Mouse (Mus musculus) urinary bladder, postnatal 4 days (tissue): ENCODE measurements at regions not wholly inside any gene's neighbourhood (a gene's known extent, or its start where the extent isn't known, plus 50 kb on each side); places are given as distances from the start of the nearest gene placed in this dataset.

ENCODE experiments used
- DNase-seq, 2 experiments: peaks; one replicate each; pipeline ENCODE4 v3.0.0; 2021 to 2022; ENCODE audit warnings: low spot score in 2 of 2

- DNase-seq, result no peak
These were observed 137.5 kb downstream of the Tle3 start for GRCm38 (mm10) chr9:61509591-61510191.

- no peak for DNase-seq
These were observed 136.9 kb downstream of the Tle3 start for GRCm38 (mm10) chr9:61509091-61509490.

- no peak for DNase-seq
These were observed 128.7 kb downstream of the Tle3 start for GRCm38 (mm10) chr9:61500851-61501250.

- no peak for DNase-seq
These were observed 120.7 kb downstream of the Tle3 start for GRCm38 (mm10) chr9:61492896-61493295.

GRCm38 (mm10) chr9:61491131-61491712, 119.1 kb downstream of the Tle3 start:
- no peak for DNase-seq

DNA sequence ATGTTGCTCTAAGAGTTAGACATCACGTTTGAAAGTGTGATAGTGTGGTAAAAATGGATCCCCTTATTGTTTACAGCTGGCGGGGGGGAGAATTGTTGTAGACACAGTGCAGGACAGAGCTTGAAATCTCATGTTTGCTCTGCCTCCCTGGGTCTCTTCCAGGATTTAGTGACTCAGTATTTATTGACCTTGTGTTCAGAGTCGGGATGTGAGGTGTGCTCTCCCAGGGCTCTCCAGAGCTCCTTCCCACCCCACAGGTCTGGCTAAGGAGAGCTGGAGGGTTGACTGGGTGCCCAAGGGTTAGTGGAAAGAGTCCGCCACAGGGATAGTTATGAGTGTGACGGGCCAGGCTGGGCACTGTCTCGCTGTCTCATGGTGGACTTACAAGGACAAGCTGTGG, 117.8 kb downstream of the Tle3 start:
- no peak for DNase-seq

- no peak for DNase-seq
These were observed 117.0 kb downstream of the Tle3 start for GRCm38 (mm10) chr9:61489147-61489546.

DNA sequence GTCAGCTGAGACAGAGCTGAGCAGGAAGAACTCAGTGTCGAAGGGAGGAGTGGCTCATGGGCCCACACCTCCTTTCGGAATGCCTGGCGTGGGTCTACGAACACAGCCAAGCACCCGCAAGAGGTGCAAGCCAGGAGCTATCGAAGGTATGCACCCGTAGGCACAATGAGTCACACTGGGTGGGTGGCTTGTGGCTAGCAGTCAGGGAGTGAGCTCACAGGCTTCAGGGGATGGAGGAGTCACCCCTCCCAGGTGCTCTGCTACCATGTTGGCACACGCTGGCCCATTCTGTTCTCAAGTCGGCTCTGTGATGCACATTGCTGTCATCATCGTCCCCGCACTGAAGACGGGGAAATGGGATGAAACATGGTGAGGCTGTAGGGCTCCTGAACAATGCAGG, 115.7 kb downstream of the Tle3 start:
- DNase-seq, result no peak

DNA sequence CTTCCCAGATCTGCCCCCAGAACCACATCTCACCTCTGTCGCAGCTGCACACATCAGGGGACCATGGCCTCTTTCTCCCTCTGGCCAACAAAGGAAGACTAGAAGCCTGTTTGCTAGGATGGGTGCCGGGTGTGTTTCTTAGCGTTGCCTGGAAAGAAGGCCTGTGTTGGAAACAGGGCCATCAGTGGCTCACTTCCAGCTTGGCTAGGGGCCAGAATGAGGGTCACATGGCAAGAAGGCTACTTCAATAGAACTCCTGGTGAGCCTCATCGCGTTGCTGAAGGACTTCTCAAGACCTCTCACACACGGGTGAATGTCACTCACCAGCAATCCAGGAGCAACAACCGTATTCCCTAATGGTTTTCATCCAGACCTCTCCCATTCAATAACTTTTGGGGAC, 115.0 kb downstream of the Tle3 start:
- no peak for DNase-seq

GRCm38 (mm10) chr9:61484391-61484790, 112.2 kb downstream of the Tle3 start:
- no peak for DNase-seq

DNA sequence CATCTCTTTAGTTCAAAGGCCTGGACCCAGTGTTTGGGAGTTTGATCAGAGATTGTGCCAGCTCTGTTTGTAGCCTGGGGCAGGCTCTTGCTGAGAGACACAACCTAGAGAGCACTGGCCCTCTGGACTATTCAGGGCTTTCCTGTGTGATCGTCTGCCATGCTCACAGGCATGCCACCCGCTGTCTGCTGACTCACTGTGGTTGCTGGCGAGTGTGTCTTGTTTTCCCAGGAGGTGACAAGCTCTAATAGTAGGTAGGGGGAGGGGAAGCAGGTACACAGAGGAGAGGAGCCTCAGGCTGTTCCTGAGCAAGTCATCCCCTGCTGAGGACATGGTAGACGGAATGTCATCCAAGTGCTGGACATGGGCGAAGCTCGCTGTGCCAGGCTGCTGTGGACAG, 107.5 kb downstream of the Tle3 start:
- no peak for DNase-seq

DNA sequence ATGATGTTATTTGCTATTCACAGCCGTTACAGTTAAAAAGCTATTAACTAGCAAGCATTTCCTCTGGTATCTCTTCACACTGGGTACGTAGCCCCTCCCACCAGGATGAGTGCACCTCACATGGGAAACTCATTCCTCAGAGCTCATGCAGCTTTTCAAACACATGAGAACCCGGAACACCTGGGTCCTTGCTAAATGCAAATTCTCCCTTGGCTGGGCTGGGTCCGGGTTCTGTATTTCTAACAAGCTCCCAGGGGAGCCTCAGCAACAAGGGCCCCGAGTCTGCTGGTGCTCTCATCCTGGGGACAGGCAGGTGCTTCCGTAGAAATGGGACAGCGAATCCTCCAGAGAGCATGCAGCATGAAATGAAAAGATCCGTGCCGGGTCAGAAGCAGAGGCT, 106.7 kb downstream of the Tle3 start:
- no peak for DNase-seq

GRCm38 (mm10) chr9:61476351-61476750, 104.2 kb downstream of the Tle3 start:
- no peak for DNase-seq

DNA sequence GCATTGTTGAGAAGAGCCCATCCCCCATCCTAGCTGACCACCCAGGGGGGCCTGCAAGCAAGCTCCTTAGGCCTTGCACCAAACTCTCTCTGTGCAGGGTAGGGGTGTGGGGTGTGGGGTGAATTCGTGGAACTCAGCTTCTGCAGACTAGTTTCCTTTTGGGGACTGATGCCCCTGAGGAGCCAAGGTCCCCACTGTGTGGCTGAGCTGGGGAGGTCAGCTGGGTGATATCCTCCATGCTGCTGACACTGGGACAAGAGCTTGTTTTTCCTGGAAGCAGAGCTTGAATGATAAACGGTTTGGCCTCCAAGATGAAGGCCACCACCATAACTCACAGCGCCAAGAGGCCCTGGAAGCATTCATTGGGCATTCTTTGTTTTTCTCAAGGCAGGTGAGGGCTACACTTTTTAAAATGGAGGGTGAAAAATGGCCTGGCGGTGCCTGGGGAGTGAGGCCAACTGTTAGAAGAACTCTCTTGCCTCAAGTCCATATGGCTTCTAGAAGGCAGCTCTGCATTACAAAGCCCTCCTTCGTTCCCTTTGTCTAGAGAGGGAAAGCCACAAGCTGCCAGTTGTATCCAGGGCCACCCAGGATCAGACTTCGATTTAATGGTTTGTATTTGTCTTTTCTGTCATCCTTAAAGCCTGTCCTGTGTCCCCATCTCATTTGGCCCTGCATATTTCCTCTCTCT, 98.8 kb downstream of the Tle3 start:
- DNase-seq, result no peak

DNA sequence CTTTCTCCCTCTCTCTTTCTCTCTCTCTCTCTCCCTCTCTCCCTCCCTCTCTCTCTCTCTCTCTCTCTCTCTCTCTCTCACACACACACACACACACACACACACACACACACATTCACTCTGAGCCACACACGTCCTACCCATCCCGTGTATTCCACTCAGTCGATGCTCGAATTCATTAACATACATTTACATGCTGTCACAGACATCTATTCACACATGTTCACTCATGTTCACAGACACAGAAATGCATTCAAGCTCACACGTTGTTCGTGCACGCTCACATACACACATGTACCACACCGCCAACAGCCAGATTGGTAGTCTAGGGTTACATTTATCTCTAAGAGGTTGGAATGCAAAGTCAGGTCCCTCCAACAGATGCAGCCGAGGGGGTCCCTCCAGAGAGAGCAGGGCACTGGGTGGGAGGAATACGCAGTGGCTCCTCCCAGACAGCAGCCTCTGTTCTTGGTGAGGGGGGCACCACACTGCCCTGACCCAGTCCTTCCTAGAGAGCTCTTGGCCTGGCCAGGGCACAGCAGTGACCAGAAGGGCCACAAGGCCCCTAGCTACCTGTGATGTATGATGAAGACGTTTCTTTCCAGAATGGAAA, 96.8 kb downstream of the Tle3 start:
- no peak for DNase-seq

DNA sequence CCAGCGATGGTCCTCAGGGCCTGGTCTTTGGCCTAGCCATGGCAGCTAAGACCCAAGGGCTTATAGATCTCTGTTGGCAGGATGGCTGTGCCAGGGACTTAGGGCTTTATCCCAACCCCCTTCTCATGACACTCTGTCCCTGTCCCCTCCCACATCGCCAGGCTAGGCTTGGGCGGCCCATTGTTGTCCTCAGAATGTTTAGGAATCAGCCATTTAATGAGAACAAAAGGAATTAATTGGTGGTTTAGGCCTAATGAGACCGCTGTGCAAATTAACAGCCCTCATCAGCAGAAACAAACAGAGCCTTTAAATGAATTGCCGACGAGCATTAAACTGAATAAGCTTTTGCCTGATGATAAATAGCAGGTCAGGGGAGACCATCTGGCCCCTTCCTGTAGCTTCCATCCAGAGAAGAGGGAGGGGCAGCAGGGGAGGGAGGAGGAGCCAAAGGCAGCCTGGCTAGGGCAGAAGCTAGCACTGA, 96.2 kb downstream of the Tle3 start:
- DNase-seq, result no peak
